Mouse (Mus musculus) testis, postnatal 14 days (tissue): ENCODE data around the gene Wdr27.
"Not testable (repeated sequence)": the region's sequence is repeated elsewhere in the genome, so short reads cannot be mapped to it uniquely, and the experiment has no call there.

ENCODE experiments used
- DNase-seq: peaks from one replicate; pipeline ENCODE4 v3.0.0; 2021; ENCODE audit warnings: low spot score

The Wdr27 gene

GRCm38 (mm10) chr17:14943009-14943728 is at the start of gene Wdr27, which contains the start of gene 1600012H06Rik:
Gene Wdr27, minus strand, starts transcription at chr17:14943158.
Gene 1600012H06Rik, plus strand, starts transcription at chr17:14943184.
- peak; percentile 98 for DNase-seq

GRCm38 (mm10) chr17:14992522-14993138 is 49.7 kb upstream of the Wdr27 start:
- DNase-seq, result not testable (repeated sequence)

- DNase-seq, result not testable (repeated sequence)
Observed at GRCm38 (mm10) chr17:14990116-14990702, 47.3 kb upstream of the Wdr27 start.

- not testable (repeated sequence) for DNase-seq
Observed at GRCm38 (mm10) chr17:14978362-14979038, 35.5 kb upstream of the Wdr27 start, which contains the start of the genes 9030025P20Rik and Gm3417. Gene 9030025P20Rik, plus strand, starts transcription at chr17:14978468. Gene Gm3417, minus strand, starts transcription at chr17:14978790.

- not testable (repeated sequence) for DNase-seq
Observed at GRCm38 (mm10) chr17:14977718-14978361, 34.9 kb upstream of the Wdr27 start.

GRCm38 (mm10) chr17:14968373-14968913 is 25.5 kb upstream of the Wdr27 start:
- DNase-seq, result not testable (repeated sequence)

- not testable (repeated sequence) for DNase-seq
Observed at GRCm38 (mm10) chr17:14961557-14962154, 18.7 kb upstream of the Wdr27 start.

- peak; percentile 70 for DNase-seq
Observed at GRCm38 (mm10) chr17:14960951-14961556, 18.1 kb upstream of the Wdr27 start, which contains the start of gene Phf10. Gene Phf10, minus strand, starts transcription at chr17:14961273.

GRCm38 (mm10) chr17:14960520-14960919 is 17.6 kb upstream of the Wdr27 start:
- peak; percentile 66 for DNase-seq

GRCm38 (mm10) chr17:14959979-14960378 is 17.0 kb upstream of the Wdr27 start:
- DNase-seq, result no peak

GRCm38 (mm10) chr17:14958686-14959327 is 15.8 kb upstream of the Wdr27 start:
- DNase-seq, result no peak

GRCm38 (mm10) chr17:14953452-14953851 is 10.5 kb upstream of the Wdr27 start:
- no peak for DNase-seq

- DNase-seq, result no peak
Observed at GRCm38 (mm10) chr17:14949161-14949827, 6.3 kb upstream of the Wdr27 start.

GRCm38 (mm10) chr17:14944551-14944950 is 1.6 kb upstream of the Wdr27 start:
- DNase-seq, result no peak

GRCm38 (mm10) chr17:14943729-14944059 is 736 bp upstream of the Wdr27 start:
- DNase-seq, result no peak

- DNase-seq, result not testable (repeated sequence)
Observed at GRCm38 (mm10) chr17:14942181-14942580, 777 bp downstream of the Wdr27 start.

GRCm38 (mm10) chr17:14935841-14936605 is 6.9 kb downstream of the Wdr27 start:
- no peak for DNase-seq

GRCm38 (mm10) chr17:14935280-14935679 is 7.7 kb downstream of the Wdr27 start:
- DNase-seq, result not testable (repeated sequence)

- no peak for DNase-seq
Observed at GRCm38 (mm10) chr17:14931469-14931868, 11.5 kb downstream of the Wdr27 start.
